Mouse (Mus musculus) gastrocnemius, adult 2 months (tissue): Measurements from ENCODE around the gene Dclk1. TPM values are rescaled to one million over a fixed set of nuclear protein-coding genes. Genes with fewer than 3 reads are reported as not detected.
A peak's percentile ranks its signal among the peaks of the same experiment; 100 is the strongest.

Source experiments
- DNase-seq: peaks from one replicate; pipeline ENCODE4 v3.0.0; 2022
- H3K27ac ChIP-seq: fragments of 200-600 bp; 2 replicates; pipeline ENCODE4 v1.8.1; 2022; ENCODE audit warnings: mild to moderate bottlenecking
- H3K4me3 ChIP-seq: fragments of 200-600 bp; 2 replicates; pipeline ENCODE4 v1.8.1; 2022; ENCODE audit warnings: mild to moderate bottlenecking, moderate library complexity
- CTCF ChIP-seq: fragments of 200-600 bp; IDR thresholded peaks from 2 replicates; pipeline ENCODE4 v1.8.1; 2022; ENCODE audit warnings: antibody characterized with exemption, mild to moderate bottlenecking, moderate library complexity
- intact Hi-C: fragments of 180-260 bp; cut with DNase I; formaldehyde crosslinking; loops from one replicate; pipeline ENCODE4 v1.15.1; 2025
- total RNA-seq, 2 experiments: library from RNA; stranded (reverse); gene quantifications; 2 replicates each; pipeline ENCODE4 v1.2.3; 2021

Gene Dclk1
- total RNA-seq, 2 experiments from 2014 or later: 1.5 to 3.5 TPM

GRCm38 (mm10) chr3:55553031-55553430 is 310.9 kb downstream of the Dclk1 start:
- no peak for TF ChIP-seq CTCF
- Histone ChIP-seq H3K27ac (no peak overlapping the region), H3K4me3 (no peak overlapping the region)
- intact Hi-C loops: no loop called here
- DNase-seq: no peak

GRCm38 (mm10) chr3:55555848-55556247 is 313.7 kb downstream of the Dclk1 start:
- Histone ChIP-seq H3K27ac (no peak overlapping the region), H3K4me3 (no peak overlapping the region)
- no peak for DNase-seq
- intact Hi-C loops: no loop called here
- TF ChIP-seq CTCF: no peak

- H3K4me3 ChIP-seq: no peak overlapping the region
- H3K27ac ChIP-seq: no peak overlapping the region
- DNase-seq: no peak
- no peak for TF ChIP-seq CTCF
- intact Hi-C loops: no loop called here
Observed at GRCm38 (mm10) chr3:55558570-55558969, 316.4 kb downstream of the Dclk1 start.

- Histone ChIP-seq H3K27ac (no peak overlapping the region), H3K4me3 (no peak overlapping the region)
- no peak for DNase-seq
- peak; percentile 37 for TF ChIP-seq CTCF
- intact Hi-C loops: no loop called here
Observed at GRCm38 (mm10) chr3:55567476-55567875, 325.3 kb downstream of the Dclk1 start.

- no peak for TF ChIP-seq CTCF
- H3K4me3 ChIP-seq: no peak overlapping the region
- H3K27ac ChIP-seq: no peak overlapping the region; the same call in 1 of the 2 replicates
- DNase-seq: no peak
- intact Hi-C loops: no loop called here
Observed at GRCm38 (mm10) chr3:55569539-55569938, 327.4 kb downstream of the Dclk1 start.

GRCm38 (mm10) chr3:55571034-55571433 is 328.9 kb downstream of the Dclk1 start:
- TF ChIP-seq CTCF: no peak
- Histone ChIP-seq H3K4me3 (no peak overlapping the region), H3K27ac (peak overlapping the region; percentile 50)
- DNase-seq: no peak
- intact Hi-C loops: no loop called here

GRCm38 (mm10) chr3:55571552-55572296 is 329.6 kb downstream of the Dclk1 start:
- H3K4me3 ChIP-seq: no peak overlapping the region
- intact Hi-C loops: no loop called here
- peak overlapping the region; percentile 64 for H3K27ac ChIP-seq
- TF ChIP-seq CTCF: no peak
- DNase-seq: peak; percentile 58

GRCm38 (mm10) chr3:55572297-55572681 is 330.1 kb downstream of the Dclk1 start:
- no peak for DNase-seq
- intact Hi-C loops: no loop called here
- no peak for TF ChIP-seq CTCF
- Histone ChIP-seq H3K4me3 (no peak overlapping the region), H3K27ac (peak overlapping the region; percentile 64)

- no peak for DNase-seq
- Histone ChIP-seq H3K4me3 (no peak overlapping the region), H3K27ac (no peak overlapping the region)
- TF ChIP-seq CTCF: peak; percentile 26; the same call in 1 of the 2 replicates
- intact Hi-C loops: no loop called here
Observed at GRCm38 (mm10) chr3:55574003-55574402, 331.8 kb downstream of the Dclk1 start.

- peak overlapping the region; percentile 9; the same call in 1 of the 2 replicates for H3K27ac ChIP-seq
- intact Hi-C loops: no loop called here
Observed at GRCm38 (mm10) chr3:55587434-55587971, 345.3 kb downstream of the Dclk1 start.

GRCm38 (mm10) chr3:55587972-55588946 is 346.1 kb downstream of the Dclk1 start:
- no peak overlapping the region for H3K4me3 ChIP-seq
- H3K27ac ChIP-seq: peak overlapping the region; percentile 9
- no peak for TF ChIP-seq CTCF
- DNase-seq: peak; percentile 64
- intact Hi-C loops: no loop called here

More at GRCm38 (mm10) chr3:55587434-55587971, 345.3 kb downstream of the Dclk1 start:
- no peak overlapping the region for H3K4me3 ChIP-seq
- no peak for DNase-seq
- no peak for TF ChIP-seq CTCF

Other genes with a start within 250 kb of the Dclk1 start
- not detected for gene Ccna1, start 186.9 kb upstream of the Dclk1 start, total RNA-seq
- 10 to 100 TPM; 34.0 to 41.1 TPM for gene Spg20, start 130.3 kb upstream of the Dclk1 start, total RNA-seq
- under 1 TPM; 0.10 to 0.11 TPM for gene Ccdc169, start 105.0 kb upstream of the Dclk1 start, total RNA-seq
- gene Sohlh2, start 60.3 kb upstream of the Dclk1 start, total RNA-seq: not detected
- gene Gm21954, start 229.8 kb downstream of the Dclk1 start, total RNA-seq: not detected